Mouse (Mus musculus) right cerebral cortex, postnatal 14 days (tissue): Measurements from ENCODE around the gene Clpx.
A peak's percentile ranks its signal among the peaks of the same experiment; 100 is the strongest.
"Not testable (repeated sequence)": the region's sequence is repeated elsewhere in the genome, so short reads cannot be mapped to it uniquely, and the experiment has no call there.

Source experiments
- DNase-seq: peaks from one replicate; pipeline ENCODE4 v3.0.0; 2022

Gene Clpx

GRCm38 (mm10) chr9:65293973-65294715 is at the start of gene Clpx:
TSS of gene Clpx (plus strand) at chr9:65294260.
- peak; percentile 99 for DNase-seq

GRCm38 (mm10) chr9:65247502-65248376 is 46.3 kb upstream of the Clpx start:
- no peak for DNase-seq

- DNase-seq: no peak
Observed at GRCm38 (mm10) chr9:65248377-65248690, 45.7 kb upstream of the Clpx start.

- DNase-seq: no peak
Observed at GRCm38 (mm10) chr9:65252026-65252425, 42.0 kb upstream of the Clpx start.

GRCm38 (mm10) chr9:65255906-65256600 is 38.0 kb upstream of the Clpx start:
- DNase-seq: no peak

GRCm38 (mm10) chr9:65257218-65257910 is 36.7 kb upstream of the Clpx start:
- DNase-seq: no peak

- no peak for DNase-seq
Observed at GRCm38 (mm10) chr9:65259366-65259765, 34.7 kb upstream of the Clpx start.

GRCm38 (mm10) chr9:65261591-65262230 is 32.3 kb upstream of the Clpx start:
- DNase-seq: no peak

- no peak for DNase-seq
Observed at GRCm38 (mm10) chr9:65262641-65263120, 31.4 kb upstream of the Clpx start.

GRCm38 (mm10) chr9:65264959-65265358 is 29.1 kb upstream of the Clpx start, which contains the start of gene Cilp:
TSS of gene Cilp (plus strand) at chr9:65265180.
- no peak for DNase-seq

GRCm38 (mm10) chr9:65267742-65268515 is 26.1 kb upstream of the Clpx start:
- DNase-seq: no peak

- DNase-seq: no peak
Observed at GRCm38 (mm10) chr9:65273048-65273809, 20.8 kb upstream of the Clpx start.

GRCm38 (mm10) chr9:65273873-65274272 is 20.2 kb upstream of the Clpx start:
- DNase-seq: no peak

GRCm38 (mm10) chr9:65274851-65275250 is 19.2 kb upstream of the Clpx start:
- DNase-seq: not testable (repeated sequence)

GRCm38 (mm10) chr9:65275810-65276530 is 18.1 kb upstream of the Clpx start:
- DNase-seq: no peak

GRCm38 (mm10) chr9:65281536-65282151 is 12.4 kb upstream of the Clpx start:
- DNase-seq: no peak

- DNase-seq: no peak
Observed at GRCm38 (mm10) chr9:65283301-65283700, 10.8 kb upstream of the Clpx start.

GRCm38 (mm10) chr9:65288252-65288651 is 5.8 kb upstream of the Clpx start:
- not testable (repeated sequence) for DNase-seq

GRCm38 (mm10) chr9:65289988-65290387 is 4.1 kb upstream of the Clpx start:
- no peak for DNase-seq
